Mouse (Mus musculus) liver, postnatal 0 days (tissue): ENCODE measurements around the gene Lat.

Source experiments
- CTCF ChIP-seq: sonication (generic); IDR thresholded peaks from 2 replicates; pipeline ENCODE4 v1.5.1; 2016; ENCODE audit warnings: antibody characterized with exemption, low read depth
- EP300 ChIP-seq: IDR thresholded peaks from 2 replicates; pipeline ENCODE4 v1.6.1; 2016; ENCODE audit warnings: antibody characterized with exemption, low read depth, mild to moderate bottlenecking

GRCm38 (mm10) chr7:126330693-126331092 lies 38.7 kb downstream of the Lat start:
- TF ChIP-seq CTCF (no peak), EP300 (no peak)
